Mouse (Mus musculus): ENCODE data around the gene 1700016D06Rik. TPM values are rescaled to one million over a fixed set of nuclear protein-coding genes. Genes with fewer than 3 reads are reported as not detected.

1700016D06Rik gene
- polyA plus RNA-seq, 1 experiment, result not detected

DNA sequence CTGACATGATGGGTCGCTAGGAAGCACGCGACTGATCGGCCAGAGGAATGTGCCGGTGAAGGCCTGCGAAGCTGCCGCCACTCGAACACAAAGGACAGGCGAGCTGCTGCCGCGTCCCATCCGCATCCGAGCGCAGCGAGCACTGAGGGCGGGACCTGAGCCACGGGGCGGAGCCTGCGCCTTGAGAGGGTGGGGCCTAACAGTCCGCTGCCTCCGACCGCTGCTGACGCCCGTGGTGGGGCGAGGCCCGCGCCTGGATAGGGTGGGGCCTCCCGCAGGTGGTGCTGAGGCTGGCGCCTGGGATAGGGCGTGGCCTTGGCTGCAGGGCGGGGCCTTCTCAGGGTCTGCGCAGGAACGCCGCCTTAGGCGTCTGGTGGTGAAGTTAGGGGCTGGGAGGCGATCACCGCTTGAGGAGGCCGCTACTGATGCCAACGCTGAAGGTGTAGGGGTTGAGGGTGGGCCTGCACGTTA lies 65.2 kb downstream of the 1700016D06Rik start, which contains the start of gene Ankrd10:
Gene Ankrd10 (minus strand): TSS at position 147 of the 471 bp plus-strand sequence.
- peak; percentile 97 for TF ChIP-seq POLR2A (IDR thresholded peaks at IDR 0.05; ENCODE audit: insufficient read depth, low read length)
- no peak for TF ChIP-seq CTCF (IDR thresholded peaks at IDR 0.05; ENCODE audit: low read depth, low read length)
- TF ChIP-seq EP300 (IDR thresholded peaks at IDR 0.05; ENCODE audit: insufficient read depth, low read depth, low read length), result no peak
- Histone ChIP-seq H3K27ac (ENCODE audit: insufficient read depth, low read length) (peak within 1 kb of the TSS; percentile 90), H3K4me1 (ENCODE audit: control insufficient read depth, insufficient read depth, low read length) (peaks cover 7% of the 10 kb centered on the region), H3K36me3 (ENCODE audit: control insufficient read depth, insufficient read depth, low read length, poor library complexity, severe bottlenecking) (peaks cover 20% of the 10 kb centered on the region), H3K9ac (ENCODE audit: low read depth, poor library complexity, severe bottlenecking) (peak within 1 kb of the TSS; percentile 89), H3K4me3 (ENCODE audit: low read depth, low read length) (peak within 1 kb of the TSS; percentile 77), H3K9me3 (replicated peaks; ENCODE audit: control insufficient read depth, insufficient read depth, low read length, poor library complexity, severe bottlenecking) (no peaks in the 10 kb centered on the region), H3K27me3 (ENCODE audit: control insufficient read depth, insufficient read depth, low read length, poor library complexity, severe bottlenecking) (no peaks in the 10 kb centered on the region)

DNA sequence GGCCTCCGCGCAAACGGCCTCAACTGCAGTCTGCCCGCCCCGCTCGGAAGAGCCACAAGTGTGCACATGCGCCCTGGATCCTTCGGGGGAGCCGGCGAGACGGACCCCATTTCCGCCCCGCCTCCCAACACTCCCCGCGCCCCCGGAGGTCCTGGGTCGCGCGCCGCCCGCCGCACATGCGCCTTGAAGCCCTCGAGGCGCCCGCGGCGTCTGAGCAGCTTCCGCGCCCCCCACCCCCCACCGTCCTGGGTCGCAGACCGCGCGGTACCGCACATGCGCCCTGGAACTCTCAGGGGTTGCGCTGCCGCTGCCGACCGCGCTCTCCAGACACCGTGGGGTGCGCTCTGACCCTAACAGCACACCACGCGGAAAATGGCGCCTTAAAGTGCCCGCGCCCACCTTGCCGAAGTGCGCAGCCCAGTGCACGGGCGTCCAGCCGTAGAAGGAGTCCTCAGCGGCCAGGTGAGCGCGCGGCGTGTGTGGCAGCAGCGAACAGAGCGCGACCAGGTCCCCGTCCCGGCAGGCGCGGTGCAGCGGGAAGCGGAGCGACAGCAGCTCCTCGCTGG lies 65.8 kb downstream of the 1700016D06Rik start:
- Histone ChIP-seq H3K4me3 (ENCODE audit: low read depth, low read length) (peak overlapping the region; percentile 77), H3K36me3 (ENCODE audit: control insufficient read depth, insufficient read depth, low read length, poor library complexity, severe bottlenecking) (peaks cover 25% of the 10 kb centered on the region), H3K9ac (ENCODE audit: low read depth, poor library complexity, severe bottlenecking) (peak overlapping the region; percentile 89), H3K27ac (ENCODE audit: insufficient read depth, low read length) (peak overlapping the region; percentile 77), H3K4me1 (ENCODE audit: control insufficient read depth, insufficient read depth, low read length) (peaks cover 5% of the 10 kb centered on the region), H3K27me3 (ENCODE audit: control insufficient read depth, insufficient read depth, low read length, poor library complexity, severe bottlenecking) (no peaks in the 10 kb centered on the region), H3K9me3 (replicated peaks; ENCODE audit: control insufficient read depth, insufficient read depth, low read length, poor library complexity, severe bottlenecking) (no peaks in the 10 kb centered on the region)
- peak; percentile 37 for TF ChIP-seq POLR2A (IDR thresholded peaks at IDR 0.05; ENCODE audit: insufficient read depth, low read length)
- TF ChIP-seq EP300 (IDR thresholded peaks at IDR 0.05; ENCODE audit: insufficient read depth, low read depth, low read length), result peak; percentile 45; the same call in 1 of the 2 replicates
- no peak for TF ChIP-seq CTCF (IDR thresholded peaks at IDR 0.05; ENCODE audit: low read depth, low read length)

DNA sequence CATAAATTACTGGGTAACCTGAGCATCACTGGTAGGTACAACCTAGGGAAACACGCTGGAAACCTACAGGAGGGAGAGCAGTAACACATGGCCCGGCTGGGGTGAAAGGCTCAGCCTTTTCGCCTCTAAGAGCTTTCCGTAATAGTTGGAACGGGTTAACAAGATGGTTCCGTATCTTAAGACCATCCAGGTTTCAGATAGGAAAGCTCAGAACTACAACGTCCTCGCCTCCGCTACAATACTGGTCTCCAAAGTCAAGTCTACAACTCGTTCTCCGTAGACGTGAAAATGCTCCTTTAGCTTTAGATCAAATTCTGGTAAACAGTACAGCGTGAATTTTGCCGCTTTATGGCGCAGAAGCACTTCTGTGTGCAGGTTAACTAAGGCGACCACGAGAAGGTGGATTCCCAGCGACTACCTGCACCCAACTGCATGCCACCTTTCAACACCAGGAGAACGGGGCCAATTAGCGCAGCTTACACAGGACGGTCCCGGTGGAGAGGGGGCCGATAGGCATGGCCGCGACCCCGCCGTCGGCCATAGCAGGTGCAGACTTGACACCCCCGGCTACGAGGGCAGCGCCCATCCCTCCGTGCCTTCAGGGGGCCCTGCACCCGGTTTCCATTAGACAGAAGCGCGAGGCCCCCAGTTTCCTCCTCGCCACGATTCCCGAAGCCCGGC lies 66.4 kb downstream of the 1700016D06Rik start:
- H3K27me3 ChIP-seq (ENCODE audit: control insufficient read depth, insufficient read depth, low read length, poor library complexity, severe bottlenecking), result no peaks in the 10 kb centered on the region
- H3K4me1 ChIP-seq (ENCODE audit: control insufficient read depth, insufficient read depth, low read length), result peaks cover 2% of the 10 kb centered on the region
- peaks cover 28% of the 10 kb centered on the region for H3K36me3 ChIP-seq (ENCODE audit: control insufficient read depth, insufficient read depth, low read length, poor library complexity, severe bottlenecking)
- peak overlapping the region; percentile 77 for H3K4me3 ChIP-seq (ENCODE audit: low read depth, low read length)
- no peaks in the 10 kb centered on the region for H3K9me3 ChIP-seq (replicated peaks; ENCODE audit: control insufficient read depth, insufficient read depth, low read length, poor library complexity, severe bottlenecking)
- H3K27ac ChIP-seq (ENCODE audit: insufficient read depth, low read length), result peak overlapping the region; percentile 4; the same call in 1 of the 2 replicates
- peak overlapping the region; percentile 89 for H3K9ac ChIP-seq (ENCODE audit: low read depth, poor library complexity, severe bottlenecking)
- TF ChIP-seq CTCF (IDR thresholded peaks at IDR 0.05; ENCODE audit: low read depth, low read length), result no peak
- no peak for TF ChIP-seq EP300 (IDR thresholded peaks at IDR 0.05; ENCODE audit: insufficient read depth, low read depth, low read length)
- no peak for TF ChIP-seq POLR2A (IDR thresholded peaks at IDR 0.05; ENCODE audit: insufficient read depth, low read length)

DNA sequence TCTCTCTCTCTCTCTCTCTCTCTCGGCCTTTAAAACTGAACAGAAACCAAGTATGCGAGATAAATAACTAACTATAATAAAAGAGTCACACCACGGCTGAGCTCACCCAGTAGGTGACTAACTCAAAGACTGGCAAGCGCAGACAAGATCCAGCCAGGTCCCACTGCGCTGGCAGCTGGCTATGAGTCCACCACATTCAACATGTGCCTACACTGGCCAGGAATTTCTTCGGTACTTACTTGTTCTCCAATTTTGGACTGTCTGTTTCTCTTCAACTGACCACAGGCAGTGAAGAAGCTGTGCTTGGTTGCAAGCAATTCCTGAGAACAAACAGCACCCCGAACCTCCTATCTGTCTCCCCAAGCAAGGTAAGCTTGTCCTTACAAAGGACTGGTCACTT lies 67.4 kb downstream of the 1700016D06Rik start:
- Histone ChIP-seq H3K36me3 (ENCODE audit: control insufficient read depth, insufficient read depth, low read length, poor library complexity, severe bottlenecking) (peaks cover 36% of the 10 kb centered on the region), H3K27ac (ENCODE audit: insufficient read depth, low read length) (no peak overlapping the region), H3K9ac (ENCODE audit: low read depth, poor library complexity, severe bottlenecking) (peak overlapping the region; percentile 89), H3K4me3 (ENCODE audit: low read depth, low read length) (peak overlapping the region; percentile 45), H3K4me1 (ENCODE audit: control insufficient read depth, insufficient read depth, low read length) (peaks cover 6% of the 10 kb centered on the region), H3K27me3 (ENCODE audit: control insufficient read depth, insufficient read depth, low read length, poor library complexity, severe bottlenecking) (no peaks in the 10 kb centered on the region), H3K9me3 (replicated peaks; ENCODE audit: control insufficient read depth, insufficient read depth, low read length, poor library complexity, severe bottlenecking) (no peaks in the 10 kb centered on the region)
- TF ChIP-seq EP300 (IDR thresholded peaks at IDR 0.05; ENCODE audit: insufficient read depth, low read depth, low read length) (no peak), CTCF (IDR thresholded peaks at IDR 0.05; ENCODE audit: low read depth, low read length) (no peak), POLR2A (IDR thresholded peaks at IDR 0.05; ENCODE audit: insufficient read depth, low read length) (no peak)

DNA sequence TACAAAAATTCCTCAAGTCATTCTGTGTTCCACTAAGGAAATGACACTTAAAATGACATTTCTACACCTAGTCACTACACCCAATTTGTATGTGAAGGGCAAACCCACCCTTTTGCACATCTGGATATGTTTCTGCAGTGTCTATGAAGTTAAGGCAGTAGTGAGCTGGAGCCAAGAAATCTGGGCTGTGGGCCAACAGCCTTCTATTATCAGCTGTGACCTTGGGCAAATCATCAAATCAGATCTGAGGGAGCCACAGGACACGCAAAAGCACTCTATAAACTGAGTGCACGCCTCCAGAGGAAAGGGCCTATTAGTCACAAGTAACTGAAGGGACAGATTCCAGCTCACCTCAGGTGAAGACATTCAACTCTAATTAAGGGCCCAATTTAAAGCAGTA lies 68.5 kb downstream of the 1700016D06Rik start:
- H3K4me3 ChIP-seq (ENCODE audit: low read depth, low read length), result no peak overlapping the region
- peaks cover 46% of the 10 kb centered on the region for H3K36me3 ChIP-seq (ENCODE audit: control insufficient read depth, insufficient read depth, low read length, poor library complexity, severe bottlenecking)

DNA sequence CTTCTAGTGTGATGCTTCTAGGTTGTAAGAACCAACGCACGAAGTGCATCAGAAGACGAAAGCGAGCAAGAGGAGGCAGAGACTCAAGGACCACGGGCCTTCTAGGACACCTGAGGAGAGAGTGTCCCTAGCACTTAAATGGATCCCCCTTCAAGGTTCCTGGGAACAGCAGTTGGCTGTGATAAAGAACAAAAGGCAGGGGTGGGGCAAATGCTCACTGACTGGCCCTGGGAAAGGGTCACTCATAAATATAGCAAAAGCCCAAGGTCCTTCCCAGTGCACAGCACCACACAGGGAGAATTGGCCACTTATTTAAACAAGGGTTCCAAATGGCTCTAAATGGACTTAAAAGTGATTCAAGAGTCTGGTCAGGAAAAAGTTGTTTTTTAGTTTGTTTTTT lies 71.7 kb downstream of the 1700016D06Rik start:
- TF ChIP-seq EP300 (IDR thresholded peaks at IDR 0.05; ENCODE audit: insufficient read depth, low read depth, low read length), result no peak
- TF ChIP-seq CTCF (IDR thresholded peaks at IDR 0.05; ENCODE audit: low read depth, low read length), result no peak
- no peak for TF ChIP-seq POLR2A (IDR thresholded peaks at IDR 0.05; ENCODE audit: insufficient read depth, low read length)
- H3K9ac ChIP-seq (ENCODE audit: low read depth, poor library complexity, severe bottlenecking), result no peak overlapping the region
- no peaks in the 10 kb centered on the region for H3K9me3 ChIP-seq (replicated peaks; ENCODE audit: control insufficient read depth, insufficient read depth, low read length, poor library complexity, severe bottlenecking)
- H3K27me3 ChIP-seq (ENCODE audit: control insufficient read depth, insufficient read depth, low read length, poor library complexity, severe bottlenecking), result no peaks in the 10 kb centered on the region
- H3K4me3 ChIP-seq (ENCODE audit: low read depth, low read length), result no peak overlapping the region
- 0 out of 2 replicates have a peak overlapping the region, but pooled peaks have one; percentile 30 for H3K27ac ChIP-seq (ENCODE audit: insufficient read depth, low read length)
- H3K36me3 ChIP-seq (ENCODE audit: control insufficient read depth, insufficient read depth, low read length, poor library complexity, severe bottlenecking), result peaks cover 73% of the 10 kb centered on the region
- peaks cover 6% of the 10 kb centered on the region for H3K4me1 ChIP-seq (ENCODE audit: control insufficient read depth, insufficient read depth, low read length)

More for the DNA sequence above, 68.5 kb downstream of the 1700016D06Rik start:
- no peak overlapping the region for H3K27ac ChIP-seq (ENCODE audit: insufficient read depth, low read length)
- H3K9ac ChIP-seq (ENCODE audit: low read depth, poor library complexity, severe bottlenecking), result no peak overlapping the region
- H3K27me3 ChIP-seq (ENCODE audit: control insufficient read depth, insufficient read depth, low read length, poor library complexity, severe bottlenecking), result no peaks in the 10 kb centered on the region
- TF ChIP-seq EP300 (IDR thresholded peaks at IDR 0.05; ENCODE audit: insufficient read depth, low read depth, low read length) (no peak), POLR2A (IDR thresholded peaks at IDR 0.05; ENCODE audit: insufficient read depth, low read length) (no peak)
- H3K9me3 ChIP-seq (replicated peaks; ENCODE audit: control insufficient read depth, insufficient read depth, low read length, poor library complexity, severe bottlenecking), result no peaks in the 10 kb centered on the region
- H3K4me1 ChIP-seq (ENCODE audit: control insufficient read depth, insufficient read depth, low read length), result peaks cover 6% of the 10 kb centered on the region

All from ES-Bruce4 (cell line).